Mouse (Mus musculus): Measurements from ENCODE around the gene Bud13.

Bud13 gene

DNA sequence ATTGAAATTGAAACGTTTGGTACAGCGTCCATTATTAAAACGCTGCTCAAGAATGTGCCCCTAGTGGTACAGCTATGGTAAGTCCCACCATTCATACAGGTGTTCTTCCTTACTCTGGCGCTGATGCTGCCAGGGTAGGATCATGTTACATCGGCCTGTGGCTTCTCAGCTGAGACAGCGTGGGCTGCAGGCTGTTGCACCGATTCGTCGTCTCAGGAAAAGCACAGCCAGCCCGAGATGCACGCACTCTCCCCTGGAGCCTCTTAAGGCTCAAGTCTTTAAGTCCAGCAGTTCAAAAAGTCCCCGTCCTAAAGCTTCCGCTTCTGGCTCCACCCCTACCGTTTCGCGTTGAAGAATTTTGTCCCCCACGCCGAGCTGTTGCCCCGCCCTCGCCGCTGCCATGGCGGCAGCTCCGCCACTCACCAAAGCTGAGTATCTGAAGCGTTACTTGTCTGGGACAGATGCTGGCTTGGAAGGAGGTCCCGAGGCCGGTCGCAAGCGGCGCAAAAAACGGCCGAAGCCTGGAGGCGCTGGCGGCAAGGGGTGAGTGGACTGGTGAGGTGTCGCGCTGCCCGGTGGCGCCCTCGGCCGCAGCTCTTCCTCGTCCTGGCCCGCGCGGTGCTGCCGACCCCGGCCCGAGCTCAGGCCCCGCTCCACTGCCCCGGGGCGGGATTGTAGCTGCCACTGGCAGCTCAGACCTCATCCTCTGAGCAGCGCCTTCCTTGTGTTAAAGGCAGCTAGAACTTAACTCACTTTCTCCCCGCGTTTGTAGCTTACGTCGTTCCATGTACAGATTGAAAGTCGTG is at the start of gene Bud13:
TSS of gene Bud13 (plus strand) at position 378 of the 806 bp plus-strand sequence.
- peak; percentile 78 for DNase-seq (ENCODE audit: low read depth, low spot score)

DNA sequence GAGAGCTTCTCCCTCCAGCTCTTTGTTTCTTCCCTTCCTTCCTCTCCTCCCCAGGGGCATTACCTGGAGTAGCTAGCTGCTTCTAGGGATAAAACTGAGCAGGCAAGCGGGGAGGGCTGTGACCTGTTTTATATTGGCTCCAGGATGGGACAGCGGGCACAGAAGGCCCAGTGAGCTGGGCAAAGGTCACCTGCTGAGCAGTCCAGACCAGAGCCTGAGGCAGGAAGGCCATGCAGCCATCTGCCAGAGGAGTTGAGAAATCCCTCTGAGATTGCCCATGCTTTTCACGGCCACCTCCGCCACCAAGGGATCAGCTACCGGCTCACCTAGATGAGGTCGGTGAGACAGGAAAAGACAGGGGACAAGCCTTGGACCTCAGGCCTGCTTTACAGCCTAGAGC is 47.6 kb upstream of the Bud13 start:
- DNase-seq (ENCODE audit: low read depth, low spot score): no peak

DNA sequence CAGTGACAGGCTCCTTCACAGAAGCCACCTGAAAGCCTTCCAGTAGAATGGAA is 47.4 kb upstream of the Bud13 start, which contains the start of gene Apoc3:
TSS of gene Apoc3 (minus strand) at position 41 of the 53 bp plus-strand sequence.
- no peak for DNase-seq (ENCODE audit: low read depth, low spot score)

DNA sequence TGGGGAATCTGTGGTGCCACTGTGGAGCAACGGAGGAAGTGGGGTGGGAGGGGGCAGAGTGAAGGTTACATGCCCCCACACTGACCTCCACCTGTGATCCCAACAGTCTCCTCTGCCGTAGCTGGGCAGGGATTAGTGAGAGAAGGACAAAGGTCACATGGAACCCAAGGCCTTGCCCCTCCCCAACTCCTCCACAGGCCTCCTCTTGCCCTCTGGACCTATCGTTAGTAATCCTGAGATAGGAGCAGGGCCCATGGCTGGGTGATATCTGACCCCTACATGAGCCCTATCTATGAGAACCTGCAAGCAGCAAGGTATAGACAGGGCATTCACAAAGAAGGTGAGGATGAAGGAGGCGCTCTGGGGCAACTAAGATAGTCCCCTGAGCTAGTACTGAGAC is 47.2 kb upstream of the Bud13 start:
- DNase-seq (ENCODE audit: low read depth, low spot score): no peak

DNA sequence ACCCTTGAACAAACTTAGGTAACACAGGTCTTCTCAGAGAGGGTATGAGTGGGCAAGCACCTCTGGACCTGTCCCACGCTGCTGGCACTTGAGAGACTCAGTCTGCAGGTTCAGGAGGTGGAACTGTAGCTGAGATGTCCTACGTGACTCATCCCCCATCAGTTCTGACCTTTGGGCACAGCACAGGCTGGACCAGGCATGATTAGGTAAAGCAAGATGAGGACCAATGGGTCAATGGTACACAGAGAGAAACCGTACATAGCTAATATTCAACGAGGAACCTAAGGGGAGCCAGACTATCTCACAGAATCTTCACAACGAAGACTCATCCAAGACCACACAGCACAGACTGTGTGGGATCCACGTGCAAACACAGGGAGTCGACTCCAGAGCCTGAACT is 44.0 kb upstream of the Bud13 start:
- no peak for DNase-seq (ENCODE audit: low read depth, low spot score)

DNA sequence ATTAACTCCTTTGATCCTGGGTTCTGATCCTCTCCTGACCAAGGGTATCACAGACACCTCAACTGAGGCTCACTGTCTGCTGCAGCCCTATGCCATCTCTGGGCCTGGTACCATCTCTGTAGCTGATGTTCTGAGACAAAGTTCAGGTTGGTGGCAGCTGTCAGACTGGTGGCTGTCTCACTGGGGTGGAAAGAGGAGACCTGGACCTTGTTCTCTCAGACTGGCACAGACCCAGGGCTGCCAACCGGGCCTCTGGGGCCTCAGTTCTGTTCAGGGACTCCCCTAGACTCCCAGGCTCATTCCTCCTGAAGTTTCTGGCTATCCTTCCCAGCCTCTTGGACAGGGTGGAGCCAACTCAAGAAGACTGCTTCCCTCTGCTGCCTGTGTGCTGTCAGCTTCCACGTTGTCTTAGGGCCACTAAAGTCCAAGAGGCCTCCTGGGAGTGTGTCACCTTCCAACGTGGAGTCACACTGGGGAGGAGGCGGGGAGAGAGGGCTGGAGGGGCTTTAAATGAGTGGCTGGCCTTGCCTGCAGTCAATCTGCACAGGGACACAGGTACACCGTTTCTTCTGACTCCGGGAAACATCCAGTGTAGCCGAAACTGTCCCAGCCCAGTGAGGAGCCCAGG is 42.2 kb upstream of the Bud13 start, which contains the start of gene Apoa4:
TSS of gene Apoa4 (plus strand) at position 171 of the 628 bp plus-strand sequence.
- no peak for DNase-seq (ENCODE audit: low read depth, low spot score)

DNA sequence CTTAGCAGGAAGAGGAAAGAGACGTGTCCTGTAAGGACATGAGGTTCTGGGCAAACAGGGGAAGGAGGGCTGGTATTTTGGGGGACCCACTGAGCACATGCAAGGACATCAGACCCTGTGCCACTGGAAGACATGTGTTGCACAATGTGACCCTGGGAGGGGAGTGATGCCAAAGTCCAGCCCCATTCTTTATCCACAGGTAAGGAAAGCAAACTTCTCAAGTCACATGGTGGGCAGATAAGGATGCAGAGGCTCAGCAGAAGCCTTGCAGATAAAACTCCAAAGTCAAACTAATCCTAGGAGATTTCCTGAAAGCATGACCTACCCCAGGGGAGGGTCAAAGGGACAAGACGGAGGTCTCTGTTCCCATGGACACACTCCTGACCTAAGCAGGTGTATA is 41.0 kb upstream of the Bud13 start:
- no peak for DNase-seq (ENCODE audit: low read depth, low spot score)

DNA sequence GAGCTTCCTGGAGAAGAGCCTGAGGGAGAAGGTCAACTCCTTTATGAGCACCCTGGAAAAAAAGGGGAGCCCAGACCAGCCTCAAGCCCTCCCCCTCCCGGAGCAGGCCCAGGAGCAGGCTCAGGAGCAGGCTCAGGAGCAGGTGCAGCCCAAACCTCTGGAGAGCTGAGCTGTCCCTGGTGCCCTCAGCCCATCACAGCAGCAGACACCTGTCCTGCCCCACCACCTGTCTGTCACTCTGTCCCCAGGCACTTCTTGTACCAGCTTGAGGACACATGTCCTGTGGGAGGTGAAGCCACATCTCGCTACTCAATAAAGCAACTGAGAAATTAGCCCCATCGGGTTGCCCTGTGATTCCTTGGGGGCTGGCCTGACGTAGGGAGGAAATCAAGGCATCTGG is 39.7 kb upstream of the Bud13 start:
- no peak for DNase-seq (ENCODE audit: low read depth, low spot score)

DNA sequence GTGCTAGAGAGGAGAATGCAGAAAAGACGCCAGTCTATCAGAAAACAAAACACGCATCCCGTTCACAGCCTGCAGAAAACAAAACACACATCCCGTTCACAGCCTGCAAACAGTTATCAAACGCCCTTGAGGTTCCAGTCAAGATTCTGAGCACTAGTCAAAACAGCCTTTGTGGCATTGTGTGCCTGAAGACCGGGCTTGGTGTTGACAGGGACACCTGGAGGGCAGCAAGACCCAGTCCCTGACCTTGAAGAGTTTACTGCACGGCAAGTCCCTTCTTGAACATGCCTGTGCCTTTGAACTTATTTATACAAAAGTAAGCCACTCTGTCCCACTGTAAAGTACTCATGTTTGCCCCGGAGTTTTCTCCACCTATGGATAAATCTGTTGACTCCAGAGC is 39.2 kb upstream of the Bud13 start:
- DNase-seq (ENCODE audit: low read depth, low spot score): no peak

DNA sequence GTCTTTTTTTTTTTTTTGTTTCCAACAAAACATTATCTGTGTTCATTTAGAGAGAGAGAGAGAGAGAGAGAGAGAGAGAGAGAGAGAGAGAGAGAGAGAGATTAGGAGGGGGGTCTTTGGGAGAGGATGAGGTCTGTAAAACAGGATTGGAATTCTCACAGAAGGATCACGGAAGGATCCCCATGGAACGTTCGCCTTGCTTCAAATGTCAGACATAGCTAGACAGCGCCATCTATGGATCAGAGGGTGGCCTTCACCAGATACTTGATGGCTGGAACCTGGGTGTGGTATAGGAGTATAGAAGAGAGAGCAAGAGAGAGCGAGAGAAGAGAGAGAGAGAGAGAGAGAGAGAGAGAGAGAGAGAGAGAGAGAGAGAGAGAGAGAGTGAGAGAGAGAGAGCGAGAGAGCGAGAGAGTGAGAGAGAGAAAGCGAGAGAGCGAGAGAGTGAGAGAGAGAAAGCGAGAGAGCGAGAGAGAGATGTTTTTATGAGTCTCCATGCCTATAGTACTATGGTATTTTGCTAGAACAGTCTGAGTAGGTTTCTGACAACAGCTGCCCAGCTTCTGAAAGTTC is 36.0 kb upstream of the Bud13 start:
- peak; percentile 67 for DNase-seq (ENCODE audit: low read depth, low spot score)

DNA sequence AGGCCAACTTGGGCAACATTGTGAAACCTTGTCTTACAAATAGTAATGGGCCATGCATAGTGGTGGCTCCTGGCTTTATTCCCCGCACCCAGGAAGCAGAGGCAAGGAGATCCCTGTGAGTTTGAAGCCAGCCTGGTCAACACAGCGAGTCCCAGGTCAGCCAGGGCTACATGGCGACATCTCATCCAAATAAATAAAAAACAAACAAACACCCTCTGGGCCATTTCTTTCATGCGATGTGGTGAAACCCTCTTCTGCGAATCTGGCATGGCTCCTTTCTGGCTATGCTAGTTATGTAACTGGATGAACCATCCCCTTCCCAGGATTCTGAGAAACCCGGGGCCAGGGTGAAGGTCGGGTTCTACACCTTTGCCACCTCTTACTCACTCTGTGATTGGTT is 26.6 kb upstream of the Bud13 start:
- no peak for DNase-seq (ENCODE audit: low read depth, low spot score)

DNA sequence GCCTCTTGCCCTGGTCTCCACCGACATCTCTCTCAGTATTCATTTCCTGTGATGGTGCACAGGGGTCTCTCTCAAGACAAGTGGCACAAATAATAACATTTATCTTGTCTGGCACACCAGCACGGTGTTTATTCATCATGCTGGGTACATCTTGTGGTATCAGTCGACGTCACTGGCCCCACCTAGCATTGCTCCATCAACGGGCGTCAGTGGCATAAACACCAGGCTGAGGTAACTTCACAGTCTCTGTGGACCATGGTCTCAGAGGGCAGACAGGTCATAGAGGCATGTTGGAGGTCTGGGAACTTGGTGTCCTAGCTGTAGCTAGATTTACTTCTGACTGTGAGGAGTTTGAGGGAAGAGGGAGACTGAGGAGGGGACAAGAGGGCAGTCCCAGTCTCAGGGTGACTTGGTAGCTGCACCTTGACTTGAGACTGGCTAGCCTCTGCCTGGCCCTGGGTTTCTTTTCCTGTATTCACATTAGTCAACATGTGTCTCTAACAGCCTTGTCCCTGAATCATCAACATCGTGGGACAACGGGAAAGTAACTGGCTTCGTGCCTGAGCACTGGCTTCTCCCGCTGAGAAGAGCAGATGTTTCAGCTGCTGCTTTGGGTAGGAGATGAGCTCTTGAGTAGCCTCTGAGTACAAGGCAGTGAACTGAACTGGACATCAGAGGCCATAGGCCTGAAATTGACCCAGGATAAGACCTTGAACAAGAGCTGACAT is 26.0 kb upstream of the Bud13 start:
- no peak for DNase-seq (ENCODE audit: low read depth, low spot score)

DNA sequence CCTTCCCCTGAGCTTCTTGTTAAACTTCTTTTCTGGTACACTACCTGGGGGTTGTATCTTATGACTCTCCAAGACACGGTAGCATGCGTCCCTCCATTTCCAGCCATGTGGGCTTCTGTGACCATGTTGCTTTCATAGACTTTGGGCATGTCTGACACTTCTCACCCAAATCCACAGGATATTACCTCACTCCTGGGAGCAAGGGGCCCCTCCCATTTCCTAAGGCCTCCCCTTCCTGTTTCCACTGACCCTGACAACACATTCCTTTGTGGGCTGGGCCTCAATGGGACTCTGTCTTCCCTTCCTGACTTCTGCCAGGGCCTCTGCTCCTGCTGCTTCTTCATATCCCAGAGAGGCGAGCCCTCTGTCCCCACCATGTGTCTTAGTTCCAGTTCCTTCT is 25.3 kb upstream of the Bud13 start:
- DNase-seq (ENCODE audit: low read depth, low spot score): no peak

DNA sequence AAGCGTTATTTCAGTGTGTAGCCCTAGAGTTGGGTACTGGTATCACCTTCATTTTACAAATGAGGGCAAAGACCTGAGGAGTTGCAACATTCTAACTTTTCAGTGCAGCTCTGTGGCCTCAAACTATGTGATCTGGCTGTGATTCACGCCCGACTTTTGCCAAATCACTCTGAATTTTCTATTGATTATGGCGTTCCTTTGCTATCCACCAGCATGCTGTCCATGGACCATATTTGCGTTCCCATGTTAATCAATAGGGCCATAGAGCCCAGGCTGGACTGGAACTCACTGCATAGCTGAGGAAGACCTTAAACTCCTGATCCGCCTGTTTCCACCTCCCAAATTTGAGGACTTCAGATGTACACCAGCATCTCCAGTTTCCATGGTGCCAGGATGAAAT is 23.7 kb upstream of the Bud13 start:
- no peak for DNase-seq (ENCODE audit: low read depth, low spot score)

DNA sequence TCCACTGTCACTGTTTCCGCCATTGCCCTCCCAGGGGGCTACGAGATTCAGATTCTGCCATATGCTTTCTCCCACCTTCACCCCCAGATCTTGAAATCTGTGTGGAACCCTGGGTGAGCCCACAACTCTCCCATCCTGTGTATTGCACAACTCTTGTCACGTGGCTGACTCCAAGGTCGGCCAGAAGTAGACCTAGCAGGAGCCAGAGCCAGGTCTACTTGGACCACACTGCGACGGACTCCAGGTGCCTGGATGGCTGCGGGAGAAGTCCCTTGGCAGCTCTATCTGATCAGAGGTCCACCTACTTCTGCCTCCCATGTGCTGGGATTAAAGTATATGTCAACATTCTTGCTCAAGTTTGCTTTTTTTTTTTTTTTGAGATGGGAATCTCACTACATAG is 21.7 kb upstream of the Bud13 start:
- DNase-seq (ENCODE audit: low read depth, low spot score): no peak

DNA sequence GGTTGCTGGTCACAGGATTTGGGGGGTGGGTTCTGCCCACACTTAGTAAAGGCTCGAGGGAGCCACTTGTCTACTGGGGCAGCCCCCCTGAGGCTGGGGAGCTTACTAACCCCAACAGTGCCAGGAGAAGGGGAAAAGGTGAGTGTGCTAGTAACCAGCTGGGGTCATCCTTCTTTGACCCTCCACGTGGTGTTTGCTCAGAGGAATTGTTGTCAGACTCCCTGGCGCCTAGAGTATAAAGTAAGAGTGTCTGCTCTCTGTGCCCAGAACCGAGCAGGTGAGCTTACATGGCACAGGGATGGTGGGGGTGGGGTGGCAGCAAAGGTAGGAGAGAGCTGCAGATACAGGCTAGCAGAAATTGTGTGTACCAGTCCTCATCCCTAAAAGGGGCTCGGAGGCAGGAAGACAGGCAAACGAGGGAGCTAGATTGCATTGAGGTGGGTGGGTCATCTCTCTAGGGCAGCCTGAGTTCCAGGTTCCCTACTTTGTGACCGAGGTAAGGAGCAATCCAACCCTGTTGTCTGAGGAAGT is 14.4 kb upstream of the Bud13 start, which contains the start of gene Apoa5:
TSS of gene Apoa5 (plus strand) at position 291 of the 531 bp plus-strand sequence.
- no peak for DNase-seq (ENCODE audit: low read depth, low spot score)

DNA sequence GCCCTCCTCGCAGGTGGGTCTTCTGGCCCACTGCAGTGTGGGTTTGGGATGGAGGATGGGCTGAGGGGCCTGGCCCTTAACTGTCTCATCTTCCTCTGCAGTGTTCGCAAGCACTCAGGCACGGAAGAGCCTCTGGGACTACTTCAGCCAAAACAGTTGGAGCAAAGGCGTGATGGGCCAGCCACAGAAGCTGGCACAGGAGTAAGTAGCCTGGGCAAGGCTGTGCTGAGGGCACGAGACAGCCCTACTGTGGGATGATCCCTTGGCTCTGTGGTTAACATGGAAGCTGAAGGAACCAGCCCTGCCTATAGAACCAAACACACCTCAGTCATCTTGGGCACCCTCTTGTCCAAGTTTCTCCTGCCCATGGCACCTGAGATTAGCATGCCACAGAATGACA is 13.7 kb upstream of the Bud13 start:
- no peak for DNase-seq (ENCODE audit: low read depth, low spot score)

DNA sequence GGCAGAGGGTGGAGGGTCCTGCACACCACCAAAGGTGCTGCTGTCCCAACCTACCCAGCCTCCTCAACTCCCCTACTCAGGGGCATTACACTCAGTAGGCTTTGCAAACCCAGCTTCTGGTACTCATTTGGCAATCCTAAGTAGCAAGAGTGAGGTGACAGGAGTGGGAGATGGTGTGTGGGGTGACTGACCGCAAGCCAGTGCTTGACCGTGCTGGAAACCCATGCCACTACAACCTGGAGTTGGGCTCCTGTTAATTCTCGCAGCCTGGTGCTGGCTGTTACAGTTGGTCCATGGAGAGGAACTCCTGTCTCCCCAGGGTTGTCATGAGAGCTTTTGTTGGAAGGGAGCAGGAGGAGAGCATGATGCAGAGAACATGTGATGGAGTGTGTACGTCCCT is 12.0 kb upstream of the Bud13 start:
- DNase-seq (ENCODE audit: low read depth, low spot score): no peak

DNA sequence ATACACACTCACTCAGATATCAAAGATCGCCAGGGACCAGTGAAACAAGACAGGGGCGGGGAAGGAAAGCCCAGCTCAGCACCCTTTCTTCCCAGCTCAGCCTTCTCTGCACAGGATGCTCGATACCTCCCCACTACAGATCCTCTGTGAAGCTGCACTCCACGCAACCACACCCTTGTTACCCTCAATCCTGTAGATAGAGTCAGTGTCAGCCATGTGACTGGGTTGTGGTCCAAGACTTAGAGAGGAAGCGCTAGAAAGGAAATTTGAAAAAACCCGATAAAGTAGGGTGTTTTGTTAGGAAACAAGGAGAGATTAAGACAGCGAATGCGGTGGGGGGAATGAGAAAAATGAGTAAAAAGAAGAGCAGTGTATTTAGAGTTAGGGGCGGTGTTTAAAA is 10.7 kb upstream of the Bud13 start:
- DNase-seq (ENCODE audit: low read depth, low spot score): no peak

DNA sequence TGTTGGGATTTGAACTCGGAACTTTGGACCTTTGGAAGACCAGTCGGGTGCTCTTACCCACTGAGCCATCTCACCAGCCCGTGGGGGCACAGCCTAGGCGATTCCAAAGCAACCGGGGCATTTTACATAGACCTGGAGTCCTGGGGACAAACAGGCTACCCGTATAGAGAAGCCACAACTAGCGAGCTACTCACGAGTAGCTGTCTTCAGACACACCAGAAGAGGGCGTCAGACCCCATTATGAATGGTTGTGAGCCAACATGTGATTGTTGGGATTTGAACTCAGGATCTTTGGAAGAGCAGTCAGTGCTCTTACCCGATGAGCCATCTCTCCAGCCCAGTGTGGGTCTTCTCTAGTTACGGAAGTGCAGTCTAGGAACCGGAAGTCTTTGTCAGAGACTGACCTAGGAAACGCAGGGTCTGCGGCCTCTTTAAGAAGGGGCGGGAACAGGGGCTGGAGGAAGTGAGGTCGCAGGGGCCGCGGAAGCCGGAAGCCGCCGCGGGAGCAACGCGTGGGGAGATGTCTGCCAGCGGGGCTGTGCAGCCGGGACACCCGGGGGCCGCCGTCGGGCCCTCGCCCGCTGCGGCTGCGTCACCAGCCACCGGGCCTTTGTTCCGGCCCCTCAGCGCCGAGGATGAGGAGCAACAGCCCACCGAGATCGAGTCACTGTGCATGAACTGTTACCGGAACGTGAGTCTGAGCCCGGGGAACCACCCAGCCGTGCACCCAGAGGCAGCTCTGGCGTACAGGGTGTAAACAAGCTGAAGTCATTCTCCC is 9.9 kb upstream of the Bud13 start, which contains the start of gene Zpr1:
TSS of gene Zpr1 (plus strand) at position 388 of the 778 bp plus-strand sequence.
- peak; percentile 90 for DNase-seq (ENCODE audit: low read depth, low spot score)

DNA sequence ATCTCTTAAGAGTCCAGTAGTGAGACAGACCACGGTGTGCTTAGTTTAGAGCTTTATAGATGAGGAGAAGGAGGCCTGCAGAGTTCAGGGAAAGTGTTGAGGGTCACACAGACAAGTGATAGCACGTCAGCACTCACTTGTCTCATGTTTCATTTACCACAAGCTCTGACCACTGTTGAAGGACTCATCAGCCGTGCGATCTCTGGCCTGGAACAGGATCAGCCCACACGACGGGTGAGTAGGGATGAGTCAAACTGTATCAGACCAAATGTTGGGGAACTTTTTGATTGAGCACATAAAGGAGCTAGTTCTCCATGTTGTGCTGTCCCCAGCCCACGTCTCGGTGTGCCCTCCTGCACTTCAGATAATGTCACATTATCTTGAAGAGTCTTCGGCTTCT is 8.3 kb upstream of the Bud13 start:
- no peak for DNase-seq (ENCODE audit: low read depth, low spot score)

DNA sequence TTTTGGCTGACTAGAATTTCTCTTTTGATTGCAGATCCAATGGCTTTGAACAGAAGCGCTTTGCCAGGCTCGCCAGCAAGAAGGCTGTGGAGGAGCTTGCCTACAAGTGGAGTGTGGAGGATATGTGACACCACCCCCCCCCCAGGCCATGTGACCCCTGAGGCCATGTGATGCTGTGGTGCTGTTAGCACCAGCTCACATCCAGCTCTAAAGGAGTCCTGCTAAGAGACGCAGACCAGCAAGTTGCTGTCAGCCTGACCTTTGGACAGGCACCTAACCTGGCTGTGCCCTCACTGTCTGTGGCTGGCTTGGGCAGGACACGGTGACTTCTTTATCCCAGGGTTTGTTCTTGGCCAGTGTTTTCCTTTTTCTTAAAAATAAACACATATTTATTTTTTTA is 15.6 kb downstream of the Bud13 start:
- DNase-seq (ENCODE audit: low read depth, low spot score): no peak

Data from brain, embryonic 18.5 days (tissue).